Mouse (Mus musculus) lung, adult 2 months (tissue): Measurements from ENCODE around the gene Acacb.

Experiments used
- CTCF ChIP-seq: fragments of 200-500 bp; IDR thresholded peaks from 2 replicates; pipeline ENCODE4 v1.5.1; 2011; ENCODE audit warnings: mild to moderate bottlenecking, low read length, control low read depth; ENCODE audit not compliant: insufficient read depth
- POLR2A ChIP-seq: fragments of 200-500 bp; IDR thresholded peaks from 2 replicates; pipeline ENCODE4 v1.6.1; 2011; ENCODE audit warnings: low read depth, mild to moderate bottlenecking, control low read depth, low read length, borderline replicate concordance; ENCODE audit errors: extremely low read depth

DNA sequence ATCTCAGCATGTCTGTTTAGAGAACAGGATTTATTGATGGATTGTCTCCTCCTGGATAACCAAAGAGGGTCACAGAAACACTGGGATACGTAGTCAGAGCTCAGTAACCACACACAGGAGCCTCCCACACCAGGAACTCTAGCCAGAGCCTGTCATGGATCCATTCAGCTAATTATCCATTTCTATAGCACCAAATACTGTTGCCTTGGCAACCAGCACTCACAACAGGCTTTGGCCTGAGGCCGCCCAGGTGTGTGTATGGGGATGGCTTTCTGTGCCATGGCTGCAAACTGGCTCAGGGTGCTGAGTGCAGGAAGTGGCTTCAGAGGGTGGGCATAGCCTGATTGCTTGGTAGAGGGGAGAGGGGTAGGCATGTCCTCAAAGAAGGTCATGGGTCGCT is 143.7 kb downstream of the Acacb start:
- no peak for TF ChIP-seq POLR2A
- no peak for TF ChIP-seq CTCF
